Mouse (Mus musculus): Measurements from ENCODE around the gene Nfu1. TPM values are rescaled to one million over a fixed set of nuclear protein-coding genes. Genes with fewer than 3 reads are reported as not detected.

The Nfu1 gene
- polyA plus RNA-seq, 1 experiment = 65.4 TPM

DNA sequence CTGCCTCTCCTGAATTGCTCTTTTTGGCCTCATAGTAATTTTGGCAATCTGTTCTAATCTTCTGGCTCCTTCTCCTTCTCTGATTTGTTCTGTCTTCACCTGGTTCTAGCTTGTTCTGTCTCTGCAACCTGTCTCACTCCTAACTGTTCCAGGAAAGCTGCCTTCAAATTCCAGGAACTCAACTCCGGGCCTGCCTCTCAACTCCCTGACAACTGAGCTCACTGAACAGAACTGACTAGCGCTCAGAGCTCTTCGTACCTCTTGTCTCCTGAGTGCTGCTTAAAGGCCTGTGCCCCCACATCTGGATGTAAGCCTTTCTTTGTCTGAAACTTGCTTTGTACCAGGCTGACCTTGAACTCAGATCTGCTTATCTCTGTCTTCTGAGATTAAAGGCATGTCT lies 23.4 kb downstream of the Nfu1 start:
- no peak overlapping the region for H3K4me3 ChIP-seq (replicated peaks; ENCODE audit: control insufficient read depth, low read depth, low read length)
- TF ChIP-seq POLR2A (IDR thresholded peaks at IDR 0.05; ENCODE audit: borderline replicate concordance, control insufficient read depth, low read depth, low read length) = no peak
- WGBS = 84% methylated on average over 3 of the region's 3 CpGs

DNA sequence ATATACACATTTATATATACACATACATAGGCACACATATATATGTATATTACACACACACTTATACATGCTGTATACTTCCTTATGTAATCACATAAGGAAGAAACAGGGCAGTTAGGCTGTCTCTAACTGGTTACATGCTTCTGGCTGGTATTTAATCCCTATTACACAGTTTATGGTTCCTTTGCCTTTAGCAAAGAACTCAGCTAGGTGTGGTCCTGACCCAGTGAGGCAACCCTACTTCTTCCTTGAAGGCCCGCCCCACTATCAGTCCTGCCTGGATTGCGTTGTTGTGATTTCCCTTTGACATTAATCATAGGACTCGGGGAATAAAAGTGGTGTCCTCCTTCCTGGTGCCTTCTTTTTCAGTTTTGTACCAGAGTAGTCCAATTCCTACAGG lies 25.4 kb downstream of the Nfu1 start:
- TF ChIP-seq CTCF (IDR thresholded peaks at IDR 0.05; ENCODE audit: control insufficient read depth, insufficient read depth, low read length) = no peak
- no peak for TF ChIP-seq POLR2A (IDR thresholded peaks at IDR 0.05; ENCODE audit: borderline replicate concordance, control insufficient read depth, low read depth, low read length)

More for the DNA sequence above, 23.4 kb downstream of the Nfu1 start:
- Histone ChIP-seq H3K4me1 (ENCODE audit: control insufficient read depth, insufficient read depth, low read length) (peaks cover 7% of the 10 kb centered on the region; the same call in 1 of the 2 replicates), H3K27ac (ENCODE audit: control insufficient read depth, insufficient read depth, low read depth, low read length, poor library complexity) (no peak overlapping the region)

DNA sequence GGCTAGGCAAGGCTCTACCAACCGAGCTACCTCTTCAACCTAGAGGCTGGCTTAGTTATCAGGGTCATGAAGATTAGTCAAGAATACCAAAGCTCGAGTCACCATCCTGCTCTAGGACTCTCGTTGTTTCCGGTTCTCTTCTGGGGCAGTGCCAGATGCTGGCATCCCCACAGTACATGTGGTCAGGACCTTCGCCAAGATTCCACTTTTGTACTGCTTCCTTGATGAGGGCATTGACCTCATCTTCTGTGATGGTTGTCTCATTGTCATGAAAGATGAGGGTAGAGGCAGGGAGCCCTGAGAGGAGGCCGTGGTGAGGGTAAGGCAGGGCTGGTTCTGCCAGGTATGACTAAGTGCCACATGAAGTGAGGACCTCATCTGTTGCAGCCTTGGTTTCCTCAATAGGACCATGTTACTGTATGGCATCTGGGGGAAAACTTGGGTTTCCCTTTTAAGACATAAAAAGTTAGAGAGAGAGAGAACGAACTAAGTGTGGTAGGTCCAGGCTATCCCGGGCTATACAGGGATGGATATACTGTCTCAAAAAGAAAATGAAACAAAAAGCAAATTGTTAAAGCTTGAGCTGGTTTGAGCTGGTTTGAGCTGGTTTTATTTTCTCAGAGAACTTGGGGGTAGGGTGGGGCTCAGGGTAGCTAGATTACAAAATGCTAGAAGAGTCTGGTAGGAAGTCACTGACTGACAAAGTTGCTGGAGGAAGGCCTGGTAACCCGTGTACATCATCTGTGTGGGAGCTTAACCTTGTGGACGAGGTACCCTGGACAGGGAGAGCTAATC lies 29.0 kb downstream of the Nfu1 start:
- WGBS = 23% methylated on average over 10 of the region's 10 CpGs
- Histone ChIP-seq H3K4me1 (ENCODE audit: control insufficient read depth, insufficient read depth, low read length) (peaks cover 8% of the 10 kb centered on the region; the same call in 1 of the 2 replicates), H3K27ac (ENCODE audit: control insufficient read depth, insufficient read depth, low read depth, low read length, poor library complexity) (peak overlapping the region; percentile 73)

More for the DNA sequence above, 25.4 kb downstream of the Nfu1 start:
- Histone ChIP-seq H3K27ac (ENCODE audit: control insufficient read depth, insufficient read depth, low read depth, low read length, poor library complexity) (no peak overlapping the region), H3K4me3 (replicated peaks; ENCODE audit: control insufficient read depth, low read depth, low read length) (no peak overlapping the region), H3K4me1 (ENCODE audit: control insufficient read depth, insufficient read depth, low read length) (peaks cover 7% of the 10 kb centered on the region; the same call in 1 of the 2 replicates)
- 64% methylated on average over 3 of the region's 3 CpGs for WGBS

DNA sequence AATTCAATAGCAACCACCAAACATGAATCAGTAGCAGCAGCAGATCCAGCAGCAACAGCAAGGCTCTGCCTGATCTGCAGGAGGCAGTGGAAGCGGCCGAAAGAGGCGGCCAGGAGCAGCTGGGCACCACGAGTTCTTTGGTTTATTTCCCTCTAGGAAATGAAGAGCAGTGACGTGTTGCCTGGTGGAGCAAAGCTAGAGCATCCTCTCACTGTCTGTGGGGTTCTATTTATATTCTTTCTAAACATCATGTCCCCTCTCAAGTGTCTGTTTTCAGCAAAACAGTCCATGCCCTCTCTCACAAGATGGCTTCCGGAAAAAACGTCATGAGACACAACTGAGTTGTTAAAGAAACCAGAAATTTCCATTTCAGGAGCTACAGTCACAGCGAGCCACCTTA lies 30.1 kb downstream of the Nfu1 start:
- 84% methylated on average over 8 of the region's 8 CpGs for WGBS
- Histone ChIP-seq H3K27ac (ENCODE audit: control insufficient read depth, insufficient read depth, low read depth, low read length, poor library complexity) (no peak overlapping the region), H3K4me3 (replicated peaks; ENCODE audit: control insufficient read depth, low read depth, low read length) (no peak overlapping the region), H3K4me1 (ENCODE audit: control insufficient read depth, insufficient read depth, low read length) (peaks cover 8% of the 10 kb centered on the region; the same call in 1 of the 2 replicates)
- TF ChIP-seq CTCF (IDR thresholded peaks at IDR 0.05; ENCODE audit: control insufficient read depth, insufficient read depth, low read length) = no peak
- no peak for TF ChIP-seq POLR2A (IDR thresholded peaks at IDR 0.05; ENCODE audit: borderline replicate concordance, control insufficient read depth, low read depth, low read length)

More for the DNA sequence above, 29.0 kb downstream of the Nfu1 start:
- TF ChIP-seq CTCF (IDR thresholded peaks at IDR 0.05; ENCODE audit: control insufficient read depth, insufficient read depth, low read length) = no peak
- TF ChIP-seq POLR2A (IDR thresholded peaks at IDR 0.05; ENCODE audit: borderline replicate concordance, control insufficient read depth, low read depth, low read length) = no peak
- peak overlapping the region; percentile 10 for H3K4me3 ChIP-seq (replicated peaks; ENCODE audit: control insufficient read depth, low read depth, low read length)

DNA sequence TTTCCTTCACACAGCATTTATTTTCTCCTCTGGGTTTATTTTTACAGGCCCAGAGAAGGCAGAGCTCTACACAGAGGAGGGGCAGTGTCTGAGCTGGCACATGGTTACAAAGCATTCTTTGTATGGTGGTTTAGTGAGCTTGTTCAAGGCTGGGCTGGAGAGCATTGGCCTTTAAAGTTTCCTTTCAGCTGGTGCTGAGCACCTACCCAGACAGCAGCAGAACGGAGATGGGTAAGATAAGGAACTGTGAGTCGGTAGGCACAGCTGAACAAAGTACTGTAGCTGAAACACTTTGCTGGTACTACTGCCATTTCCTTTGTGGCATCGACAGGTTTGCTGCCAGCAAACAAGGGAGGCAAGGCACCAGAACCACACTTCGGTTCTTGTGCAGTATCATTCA lies 31.9 kb downstream of the Nfu1 start:
- no peak overlapping the region for H3K4me3 ChIP-seq (replicated peaks; ENCODE audit: control insufficient read depth, low read depth, low read length)
- H3K27ac ChIP-seq (ENCODE audit: control insufficient read depth, insufficient read depth, low read depth, low read length, poor library complexity) = 0 out of 2 replicates have a peak overlapping the region, but pooled peaks have one; percentile 58
- no peak for TF ChIP-seq POLR2A (IDR thresholded peaks at IDR 0.05; ENCODE audit: borderline replicate concordance, control insufficient read depth, low read depth, low read length)
- TF ChIP-seq CTCF (IDR thresholded peaks at IDR 0.05; ENCODE audit: control insufficient read depth, insufficient read depth, low read length) = no peak
- peaks cover 5% of the 10 kb centered on the region; the same call in 1 of the 2 replicates for H3K4me1 ChIP-seq (ENCODE audit: control insufficient read depth, insufficient read depth, low read length)
- WGBS = 19% methylated on average over 4 of the region's 4 CpGs

DNA sequence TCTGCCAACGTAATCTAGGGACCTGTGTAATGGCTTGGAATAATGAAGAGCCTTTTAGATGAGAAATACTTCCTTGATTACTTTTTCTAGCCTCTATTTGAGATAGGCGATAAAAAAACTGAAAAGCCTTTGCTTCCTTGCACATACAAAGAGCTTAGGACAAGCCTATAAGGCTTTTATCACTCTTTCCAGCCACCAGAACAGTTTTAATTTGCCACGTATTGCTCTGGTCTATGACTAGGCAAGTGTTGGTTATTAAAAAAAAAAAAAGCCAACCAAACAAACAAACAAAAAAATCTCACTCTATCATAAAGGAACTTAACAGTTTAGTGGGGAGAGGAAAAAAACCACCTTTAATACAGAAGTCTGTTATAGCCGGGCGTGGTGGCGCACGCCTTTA lies 32.4 kb downstream of the Nfu1 start:
- no peak for TF ChIP-seq CTCF (IDR thresholded peaks at IDR 0.05; ENCODE audit: control insufficient read depth, insufficient read depth, low read length)
- TF ChIP-seq POLR2A (IDR thresholded peaks at IDR 0.05; ENCODE audit: borderline replicate concordance, control insufficient read depth, low read depth, low read length) = no peak
- 62% methylated on average over 7 of the region's 7 CpGs for WGBS
- peaks cover 5% of the 10 kb centered on the region; the same call in 1 of the 2 replicates for H3K4me1 ChIP-seq (ENCODE audit: control insufficient read depth, insufficient read depth, low read length)
- 0 out of 2 replicates have a peak overlapping the region, but pooled peaks have one; percentile 58 for H3K27ac ChIP-seq (ENCODE audit: control insufficient read depth, insufficient read depth, low read depth, low read length, poor library complexity)
- no peak overlapping the region for H3K4me3 ChIP-seq (replicated peaks; ENCODE audit: control insufficient read depth, low read depth, low read length)

DNA sequence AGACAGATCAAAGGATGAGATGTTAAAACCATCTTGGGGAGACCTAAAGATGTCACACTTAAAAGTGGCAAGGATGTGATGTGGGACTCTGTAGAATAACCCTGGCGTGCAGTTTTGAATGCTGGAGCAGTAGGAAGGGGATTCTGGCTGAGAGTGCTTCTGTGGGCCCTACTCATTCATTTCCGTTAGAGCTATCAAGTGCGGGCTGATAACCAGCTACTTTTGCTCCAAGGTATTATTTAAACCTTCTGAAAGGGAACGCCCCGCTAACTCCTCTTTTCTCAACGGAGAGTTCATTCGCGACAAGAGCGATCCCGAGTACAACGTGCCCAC lies 32.9 kb downstream of the Nfu1 start:
- WGBS = 2% methylated on average over 11 of the region's 11 CpGs
- peak overlapping the region; percentile 95 for H3K4me3 ChIP-seq (replicated peaks; ENCODE audit: control insufficient read depth, low read depth, low read length)
- H3K4me1 ChIP-seq (ENCODE audit: control insufficient read depth, insufficient read depth, low read length) = peaks cover 5% of the 10 kb centered on the region; the same call in 1 of the 2 replicates
- TF ChIP-seq CTCF (IDR thresholded peaks at IDR 0.05; ENCODE audit: control insufficient read depth, insufficient read depth, low read length) = no peak
- TF ChIP-seq POLR2A (IDR thresholded peaks at IDR 0.05; ENCODE audit: borderline replicate concordance, control insufficient read depth, low read depth, low read length) = no peak
- H3K27ac ChIP-seq (ENCODE audit: control insufficient read depth, insufficient read depth, low read depth, low read length, poor library complexity) = peak overlapping the region; percentile 96

DNA sequence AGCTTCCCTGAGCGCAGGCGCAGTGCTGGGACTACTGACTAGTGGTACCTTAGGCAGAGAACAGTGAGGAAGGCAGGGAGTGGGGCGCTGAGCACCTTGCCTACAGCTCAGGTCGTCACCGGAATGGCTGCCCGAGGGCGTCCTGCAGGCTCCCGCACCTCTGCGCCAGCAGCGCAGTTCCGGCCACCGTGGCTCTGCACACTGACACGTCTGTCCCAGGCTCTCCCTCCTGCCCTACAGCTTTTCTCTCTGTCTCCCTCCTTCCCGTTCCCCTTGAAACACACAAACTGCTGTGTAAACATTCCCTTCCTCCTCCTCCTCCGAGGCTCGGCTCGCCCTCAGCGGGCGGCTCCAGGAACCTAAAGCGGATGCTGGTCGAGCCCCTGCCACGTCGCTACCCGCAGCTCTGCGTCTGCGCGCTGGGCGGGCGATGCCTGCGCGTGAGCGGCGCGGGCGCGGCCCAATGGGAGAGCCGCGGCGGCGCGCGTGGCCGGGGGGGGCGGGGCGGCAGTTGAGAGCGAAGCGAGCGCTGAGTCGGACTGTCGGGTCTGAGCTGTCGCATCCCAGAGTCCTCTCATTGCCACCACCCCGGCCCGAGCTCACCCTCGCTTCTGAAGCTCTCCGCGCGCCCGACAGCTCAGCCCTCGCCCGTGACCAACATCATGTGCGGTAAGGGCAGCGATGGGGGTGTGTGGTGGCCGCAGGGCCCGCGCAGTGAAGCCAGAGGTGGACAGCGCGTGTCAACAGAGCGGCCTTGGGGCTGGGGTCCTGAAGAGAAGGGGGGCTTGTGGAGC lies 33.5 kb downstream of the Nfu1 start, which contains the start of gene Gfpt1:
Gene Gfpt1, plus strand, starts transcription at position 510 of the 794 bp plus-strand sequence.
- TF ChIP-seq CTCF (IDR thresholded peaks at IDR 0.05; ENCODE audit: control insufficient read depth, insufficient read depth, low read length) (peak; percentile 17; the same call in 1 of the 2 replicates), POLR2A (IDR thresholded peaks at IDR 0.05; ENCODE audit: borderline replicate concordance, control insufficient read depth, low read depth, low read length) (peak; percentile 89)

More for the DNA sequence above, 33.5 kb downstream of the Nfu1 start, which contains the start of gene Gfpt1:
- Histone ChIP-seq H3K4me3 (replicated peaks; ENCODE audit: control insufficient read depth, low read depth, low read length) (peak within 1 kb of the TSS; percentile 95), H3K27ac (ENCODE audit: control insufficient read depth, insufficient read depth, low read depth, low read length, poor library complexity) (peak within 1 kb of the TSS; percentile 96), H3K4me1 (ENCODE audit: control insufficient read depth, insufficient read depth, low read length) (peaks cover 5% of the 10 kb centered on the region; the same call in 1 of the 2 replicates)
- under 1% methylated on average over 67 of the region's 68 CpGs for WGBS

All from bone marrow, adult 2 months (tissue).